Mouse (Mus musculus): ENCODE results near the gene Sept7. TPM values are rescaled to one million over a fixed set of nuclear protein-coding genes. Genes with fewer than 3 reads are reported as not detected.

The Sept7 gene
- polyA plus RNA-seq (2014; fragmentation: Nextera tagmentation; extraction: Ambion mirVana), result 255 and 279 TPM in 2 replicates

- H3K4me2 ChIP-seq (replicated peaks), result peak within 1 kb of the TSS; percentile 68
- H3K4me1 ChIP-seq (replicated peaks; ENCODE audit: control insufficient read depth, insufficient read depth, low read length), result peaks cover 28% of the 10 kb centered on the region
- peak; percentile 98 for ATAC-seq (ENCODE audit: low FRiP score)
- peak within 1 kb of the TSS; percentile 73 for H3K4me3 ChIP-seq (replicated peaks; ENCODE audit: low read length)
- H3K36me3 ChIP-seq (replicated peaks; ENCODE audit: control insufficient read depth, insufficient read depth), result no peaks in the 10 kb centered on the region
- H3K9ac ChIP-seq, result peak within 1 kb of the TSS; percentile 88
- H3K27ac ChIP-seq, result peak within 1 kb of the TSS; percentile 99
- DNase-seq (ENCODE audit: low spot score), result peak; percentile 99
- no peaks in the 10 kb centered on the region for H3K9me3 ChIP-seq (ENCODE audit: control insufficient read depth, low read length)
- no peaks in the 10 kb centered on the region for H3K27me3 ChIP-seq (ENCODE audit: control insufficient read depth, insufficient read depth, low read length)
- 2% methylated on average over 45 of the region's 54 CpGs for WGBS
These were observed at the start of gene Sept7 for GRCm38 (mm10) chr9:25252283-25252726. Sept7 (plus strand) TSS chr9:25252439.

GRCm38 (mm10) chr9:25208087-25208803 lies 44.0 kb upstream of the Sept7 start:
- 88% methylated on average over 8 of the region's 8 CpGs for WGBS
- H3K4me3 ChIP-seq (replicated peaks; ENCODE audit: low read length), result no peak overlapping the region
- ATAC-seq (ENCODE audit: low FRiP score), result no peak
- H3K4me1 ChIP-seq (replicated peaks; ENCODE audit: control insufficient read depth, insufficient read depth, low read length), result peaks cover 4% of the 10 kb centered on the region; the same call in 1 of the 2 replicates
- H3K27ac ChIP-seq, result no peak overlapping the region
- H3K27me3 ChIP-seq (ENCODE audit: control insufficient read depth, insufficient read depth, low read length), result no peaks in the 10 kb centered on the region
- DNase-seq (ENCODE audit: low spot score), result no peak
- H3K36me3 ChIP-seq (replicated peaks; ENCODE audit: control insufficient read depth, insufficient read depth), result no peaks in the 10 kb centered on the region
- H3K9me3 ChIP-seq (ENCODE audit: control insufficient read depth, low read length), result no peaks in the 10 kb centered on the region
- no peak overlapping the region for H3K9ac ChIP-seq
- H3K4me2 ChIP-seq (replicated peaks), result no peak overlapping the region

- H3K27ac ChIP-seq, result 0 out of 2 replicates have a peak overlapping the region, but pooled peaks have one; percentile 39
- WGBS, result 34% methylated on average over 9 of the region's 9 CpGs
- no peak overlapping the region for H3K9ac ChIP-seq
- H3K36me3 ChIP-seq (replicated peaks; ENCODE audit: control insufficient read depth, insufficient read depth), result no peaks in the 10 kb centered on the region
- H3K4me2 ChIP-seq (replicated peaks), result no peak overlapping the region
- ATAC-seq (ENCODE audit: low FRiP score) (peak; percentile 46; the same call in 1 of the 2 replicates), DNase-seq (ENCODE audit: low spot score) (no peak)
- no peaks in the 10 kb centered on the region for H3K27me3 ChIP-seq (ENCODE audit: control insufficient read depth, insufficient read depth, low read length)
- peaks cover 4% of the 10 kb centered on the region; the same call in 1 of the 2 replicates for H3K4me1 ChIP-seq (replicated peaks; ENCODE audit: control insufficient read depth, insufficient read depth, low read length)
- no peaks in the 10 kb centered on the region for H3K9me3 ChIP-seq (ENCODE audit: control insufficient read depth, low read length)
- H3K4me3 ChIP-seq (replicated peaks; ENCODE audit: low read length), result no peak overlapping the region
These were observed 39.7 kb upstream of the Sept7 start for GRCm38 (mm10) chr9:25212309-25213163.

- ATAC-seq (ENCODE audit: low FRiP score) (no peak), DNase-seq (ENCODE audit: low spot score) (no peak)
- 0 out of 2 replicates have a peak overlapping the region, but pooled peaks have one; percentile 39 for H3K27ac ChIP-seq
- no peaks in the 10 kb centered on the region for H3K36me3 ChIP-seq (replicated peaks; ENCODE audit: control insufficient read depth, insufficient read depth)
- H3K4me2 ChIP-seq (replicated peaks), result no peak overlapping the region
- H3K4me1 ChIP-seq (replicated peaks; ENCODE audit: control insufficient read depth, insufficient read depth, low read length), result peaks cover 4% of the 10 kb centered on the region; the same call in 1 of the 2 replicates
- H3K27me3 ChIP-seq (ENCODE audit: control insufficient read depth, insufficient read depth, low read length), result no peaks in the 10 kb centered on the region
- H3K9ac ChIP-seq, result no peak overlapping the region
- H3K9me3 ChIP-seq (ENCODE audit: control insufficient read depth, low read length), result no peaks in the 10 kb centered on the region
- H3K4me3 ChIP-seq (replicated peaks; ENCODE audit: low read length), result no peak overlapping the region
These were observed 39.1 kb upstream of the Sept7 start for GRCm38 (mm10) chr9:25213164-25213557.

GRCm38 (mm10) chr9:25215411-25215810 lies 36.8 kb upstream of the Sept7 start:
- DNase-seq (ENCODE audit: low spot score), result no peak
- WGBS, result 80% methylated on average over 3 of the region's 3 CpGs
- Histone ChIP-seq H3K27ac (no peak overlapping the region), H3K36me3 (replicated peaks; ENCODE audit: control insufficient read depth, insufficient read depth) (no peaks in the 10 kb centered on the region), H3K9ac (no peak overlapping the region), H3K9me3 (ENCODE audit: control insufficient read depth, low read length) (no peaks in the 10 kb centered on the region), H3K4me1 (replicated peaks; ENCODE audit: control insufficient read depth, insufficient read depth, low read length) (peaks cover 4% of the 10 kb centered on the region; the same call in 1 of the 2 replicates), H3K27me3 (ENCODE audit: control insufficient read depth, insufficient read depth, low read length) (no peaks in the 10 kb centered on the region), H3K4me2 (replicated peaks) (no peak overlapping the region), H3K4me3 (replicated peaks; ENCODE audit: low read length) (no peak overlapping the region)
- no peak for ATAC-seq (ENCODE audit: low FRiP score)

- H3K27ac ChIP-seq, result no peak overlapping the region
- no peak for DNase-seq (ENCODE audit: low spot score)
- no peaks in the 10 kb centered on the region for H3K9me3 ChIP-seq (ENCODE audit: control insufficient read depth, low read length)
- no peak overlapping the region for H3K4me2 ChIP-seq (replicated peaks)
- H3K27me3 ChIP-seq (ENCODE audit: control insufficient read depth, insufficient read depth, low read length), result no peaks in the 10 kb centered on the region
- no peak for ATAC-seq (ENCODE audit: low FRiP score)
- H3K4me1 ChIP-seq (replicated peaks; ENCODE audit: control insufficient read depth, insufficient read depth, low read length), result peaks cover 4% of the 10 kb centered on the region; the same call in 1 of the 2 replicates
- 48% methylated on average over 2 of the region's 2 CpGs for WGBS
- no peaks in the 10 kb centered on the region for H3K36me3 ChIP-seq (replicated peaks; ENCODE audit: control insufficient read depth, insufficient read depth)
- no peak overlapping the region for H3K9ac ChIP-seq
- H3K4me3 ChIP-seq (replicated peaks; ENCODE audit: low read length), result no peak overlapping the region
These were observed 36.0 kb upstream of the Sept7 start for GRCm38 (mm10) chr9:25216210-25216609.

GRCm38 (mm10) chr9:25218954-25219353 lies 33.3 kb upstream of the Sept7 start:
- Histone ChIP-seq H3K9me3 (ENCODE audit: control insufficient read depth, low read length) (no peaks in the 10 kb centered on the region), H3K36me3 (replicated peaks; ENCODE audit: control insufficient read depth, insufficient read depth) (no peaks in the 10 kb centered on the region), H3K27ac (no peak overlapping the region), H3K9ac (no peak overlapping the region), H3K4me1 (replicated peaks; ENCODE audit: control insufficient read depth, insufficient read depth, low read length) (no peaks in the 10 kb centered on the region), H3K27me3 (ENCODE audit: control insufficient read depth, insufficient read depth, low read length) (no peaks in the 10 kb centered on the region), H3K4me3 (replicated peaks; ENCODE audit: low read length) (no peak overlapping the region), H3K4me2 (replicated peaks) (no peak overlapping the region)
- DNase-seq (ENCODE audit: low spot score), result no peak
- 54% methylated on average over 3 of the region's 3 CpGs for WGBS
- ATAC-seq (ENCODE audit: low FRiP score), result no peak

- H3K27me3 ChIP-seq (ENCODE audit: control insufficient read depth, insufficient read depth, low read length), result no peaks in the 10 kb centered on the region
- H3K36me3 ChIP-seq (replicated peaks; ENCODE audit: control insufficient read depth, insufficient read depth), result no peaks in the 10 kb centered on the region
- DNase-seq (ENCODE audit: low spot score) (no peak), ATAC-seq (ENCODE audit: low FRiP score) (no peak)
- H3K9ac ChIP-seq, result no peak overlapping the region
- H3K27ac ChIP-seq, result no peak overlapping the region
- no peak overlapping the region for H3K4me3 ChIP-seq (replicated peaks; ENCODE audit: low read length)
- WGBS, result 85% methylated on average over 5 of the region's 5 CpGs
- no peaks in the 10 kb centered on the region for H3K9me3 ChIP-seq (ENCODE audit: control insufficient read depth, low read length)
- no peaks in the 10 kb centered on the region for H3K4me1 ChIP-seq (replicated peaks; ENCODE audit: control insufficient read depth, insufficient read depth, low read length)
- H3K4me2 ChIP-seq (replicated peaks), result no peak overlapping the region
These were observed 32.4 kb upstream of the Sept7 start for GRCm38 (mm10) chr9:25219882-25220281.

GRCm38 (mm10) chr9:25224959-25225358 lies 27.3 kb upstream of the Sept7 start:
- no peak overlapping the region for H3K9ac ChIP-seq
- H3K4me3 ChIP-seq (replicated peaks; ENCODE audit: low read length), result no peak overlapping the region
- H3K4me1 ChIP-seq (replicated peaks; ENCODE audit: control insufficient read depth, insufficient read depth, low read length), result no peaks in the 10 kb centered on the region
- no peak for DNase-seq (ENCODE audit: low spot score)
- WGBS, result 66% methylated on average over 4 of the region's 4 CpGs
- H3K9me3 ChIP-seq (ENCODE audit: control insufficient read depth, low read length), result no peaks in the 10 kb centered on the region
- no peaks in the 10 kb centered on the region for H3K36me3 ChIP-seq (replicated peaks; ENCODE audit: control insufficient read depth, insufficient read depth)
- H3K27ac ChIP-seq, result no peak overlapping the region
- no peak for ATAC-seq (ENCODE audit: low FRiP score)
- no peaks in the 10 kb centered on the region for H3K27me3 ChIP-seq (ENCODE audit: control insufficient read depth, insufficient read depth, low read length)
- no peak overlapping the region for H3K4me2 ChIP-seq (replicated peaks)
